Mouse (Mus musculus) liver, adult 2 months (tissue): ENCODE measurements around the gene Lamp1.

Experiments
- CTCF ChIP-seq: fragments of 200-500 bp; IDR thresholded peaks from 2 replicates; pipeline ENCODE4 v1.5.1; 2011; ENCODE audit warnings: low read depth, low read length, control low read depth
- POLR2A ChIP-seq: fragments of 200-500 bp; IDR thresholded peaks from 2 replicates; pipeline ENCODE4 v1.6.1; 2011; ENCODE audit warnings: low read length, control low read depth; ENCODE audit not compliant: insufficient read depth; ENCODE audit errors: extremely low read depth

- TF ChIP-seq CTCF (no peak), POLR2A (no peak)
Measured at GRCm38 (mm10) chr8:13187638-13188037, 28.7 kb downstream of the Lamp1 start.
